Mouse (Mus musculus) forebrain, embryonic 12.5 days (tissue): ENCODE data around the gene Bcl9. TPM values are rescaled to one million over a fixed set of nuclear protein-coding genes. Genes with fewer than 3 reads are reported as not detected.

ENCODE experiments used
- ATAC-seq: fragments of 200-750 bp; cut with Nextera tagmentation; 2 replicates; pipeline ENCODE4 v1.8.0; 2017; ENCODE audit warnings: moderate TSS enrichment; ENCODE audit not compliant: low FRiP score
- H3K27ac ChIP-seq: fragments of 300-500 bp; sonication (generic); 2 replicates; pipeline ENCODE4 v1.5.1; 2016; ENCODE audit warnings: mild to moderate bottlenecking
- H3K27me3 ChIP-seq: fragments of 300-500 bp; sonication (generic); 2 replicates; pipeline ENCODE4 v1.6.1; 2016; ENCODE audit warnings: mild to moderate bottlenecking
- H3K36me3 ChIP-seq: fragments of 300-500 bp; sonication (generic); replicated peaks from 2 replicates; pipeline ENCODE4 v1.6.1; 2016; ENCODE audit warnings: mild to moderate bottlenecking
- H3K4me1 ChIP-seq: fragments of 300-500 bp; sonication (generic); 2 replicates; pipeline ENCODE4 v1.6.1; 2016
- H3K4me2 ChIP-seq: fragments of 300-500 bp; sonication (generic); 2 replicates; pipeline ENCODE4 v1.6.1; 2016; ENCODE audit warnings: mild to moderate bottlenecking, moderate library complexity
- H3K4me3 ChIP-seq: fragments of 300-500 bp; sonication (generic); replicated peaks from 2 replicates; pipeline ENCODE4 v1.5.1; 2016; ENCODE audit warnings: mild to moderate bottlenecking
- H3K9ac ChIP-seq: fragments of 300-500 bp; sonication (generic); 2 replicates; pipeline ENCODE4 v1.6.1; 2016; ENCODE audit warnings: mild to moderate bottlenecking
- H3K9me3 ChIP-seq: fragments of 300-500 bp; sonication (generic); 2 replicates; pipeline ENCODE4 v1.6.1; 2016
- WGBS: fragments of 180-500 bp; shearing (Covaris S2); methylation state at CpG from one replicate; pipeline ENCODE4 v1.1.7; 2016; 5-methylcytosine and 5-hydroxymethylcytosine counted together
- polyA plus RNA-seq: library from polyadenylated mRNA; unstranded; fragments of >200 nt; fragmentation: Nextera tagmentation; extraction: Ambion mirVana; gene quantifications from 2 replicates; pipeline ENCODE4 v1.2.1, GENCODE M21; 2016

The Bcl9 gene
- polyA plus RNA-seq, 1 experiment from 2014 or later = 82.8 TPM

GRCm38 (mm10) chr3:97159509-97159850, 138.2 kb downstream of the Bcl9 start:
- no peak overlapping the region; the same call in 1 of the 2 replicates for H3K27ac ChIP-seq
- WGBS = 5% methylated on average over 6 of the region's 6 CpGs

GRCm38 (mm10) chr3:97158611-97159508, 138.9 kb downstream of the Bcl9 start, which contains the start of gene Acp6:
Acp6 (plus strand) TSS chr3:97158777.
- ATAC-seq = peak; percentile 95
- WGBS = under 1% methylated on average over 54 of the region's 54 CpGs

More at GRCm38 (mm10) chr3:97159509-97159850, 138.2 kb downstream of the Bcl9 start:
- peak overlapping the region; percentile 82 for H3K4me3 ChIP-seq
- peak overlapping the region; percentile 77 for H3K9ac ChIP-seq
- H3K27me3 ChIP-seq = no peaks in the 10 kb centered on the region
- H3K9me3 ChIP-seq = no peaks in the 10 kb centered on the region
- ATAC-seq = no peak
- H3K36me3 ChIP-seq = peaks cover 3% of the 10 kb centered on the region; the same call in 1 of the 2 replicates
- H3K4me1 ChIP-seq = peaks cover 10% of the 10 kb centered on the region
- H3K4me2 ChIP-seq = peak overlapping the region; percentile 76

GRCm38 (mm10) chr3:97157958-97158599, 139.6 kb downstream of the Bcl9 start:
- Histone ChIP-seq H3K27ac (peak overlapping the region; percentile 83), H3K9ac (no peak overlapping the region), H3K27me3 (no peaks in the 10 kb centered on the region), H3K36me3 (no peaks in the 10 kb centered on the region), H3K4me1 (peaks cover 10% of the 10 kb centered on the region), H3K9me3 (no peaks in the 10 kb centered on the region), H3K4me3 (peak overlapping the region; percentile 82), H3K4me2 (peak overlapping the region; percentile 76)
- under 1% methylated on average over 17 of the region's 17 CpGs for WGBS
- ATAC-seq = peak; percentile 71

More at GRCm38 (mm10) chr3:97158611-97159508, 138.9 kb downstream of the Bcl9 start, which contains the start of gene Acp6:
- H3K36me3 ChIP-seq = no peaks in the 10 kb centered on the region
- H3K4me2 ChIP-seq = peak within 1 kb of the TSS; percentile 76
- no peaks in the 10 kb centered on the region for H3K27me3 ChIP-seq
- H3K27ac ChIP-seq = peak within 1 kb of the TSS; percentile 83
- H3K4me1 ChIP-seq = peaks cover 10% of the 10 kb centered on the region
- H3K9me3 ChIP-seq = no peaks in the 10 kb centered on the region
- peak within 1 kb of the TSS; percentile 77 for H3K9ac ChIP-seq
- peak within 1 kb of the TSS; percentile 82 for H3K4me3 ChIP-seq

- 94% methylated on average over 1 of the region's 1 CpGs for WGBS
- Histone ChIP-seq H3K36me3 (no peaks in the 10 kb centered on the region), H3K9ac (no peak overlapping the region), H3K9me3 (no peaks in the 10 kb centered on the region), H3K4me2 (no peak overlapping the region), H3K27ac (no peak overlapping the region), H3K4me1 (peaks cover 10% of the 10 kb centered on the region), H3K27me3 (no peaks in the 10 kb centered on the region), H3K4me3 (no peak overlapping the region)
- ATAC-seq = no peak
Measured at GRCm38 (mm10) chr3:97157308-97157707, 140.4 kb downstream of the Bcl9 start.

- Histone ChIP-seq H3K9ac (no peak overlapping the region), H3K36me3 (no peaks in the 10 kb centered on the region), H3K9me3 (no peaks in the 10 kb centered on the region), H3K4me2 (no peak overlapping the region), H3K4me1 (peaks cover 10% of the 10 kb centered on the region), H3K27ac (no peak overlapping the region), H3K4me3 (no peak overlapping the region), H3K27me3 (no peaks in the 10 kb centered on the region)
- ATAC-seq = no peak
- WGBS = 88% methylated on average over 6 of the region's 6 CpGs
Measured at GRCm38 (mm10) chr3:97156431-97156830, 141.3 kb downstream of the Bcl9 start.

Other genes with a start within 250 kb of the Bcl9 start
- gene Acp6, start 139.1 kb downstream of the Bcl9 start, polyA plus RNA-seq = 29.7 and 32.2 TPM in 2 replicates
- gene Olfr1402, start 124.1 kb upstream of the Bcl9 start, polyA plus RNA-seq = not detected in 2 replicates